ENCODE assay signal across 37 mouse cellular contexts in genomic region chr7:81579312-81579711, GRCm38 (mm10). TPM values are rescaled to one million over a fixed set of nuclear protein-coding genes. Genes with fewer than 3 reads are reported as not detected.
"Had no signal": no experiment of that assay in that cellular context is flagged by ENCODE, and none has a peak within 500 bp of the region (broad histone marks: within the 10 kb centered on the region; RNA-seq: fewer than 3 reads in every experiment).

No protein-coding gene starts in this region.

- H3K27ac ChIP-seq: heart, embryonic 10.5 days; heart, embryonic 13.5 days; heart, embryonic 15.5 days; hindbrain, embryonic 10.5 days; hindbrain, embryonic 12.5 days; hindbrain, embryonic 13.5 days; hindbrain, embryonic 14.5 days; hindbrain, embryonic 15.5 days; hindbrain, postnatal 0 days; intestine, embryonic 15.5 days; kidney, embryonic 15.5 days; kidney, postnatal 0 days; layer of hippocampus, adult 2 months had no signal

- H3K4me3 ChIP-seq: heart, embryonic 10.5 days; heart, embryonic 12.5 days; heart, embryonic 13.5 days; heart, embryonic 15.5 days; hindbrain, embryonic 10.5 days; hindbrain, embryonic 12.5 days; hindbrain, embryonic 13.5 days; hindbrain, embryonic 15.5 days; intestine, embryonic 15.5 days; kidney, embryonic 15.5 days; layer of hippocampus, adult 2 months had no signal

- H3K9me3 ChIP-seq: heart, embryonic 10.5 days; heart, embryonic 12.5 days; heart, embryonic 13.5 days; heart, embryonic 15.5 days; hindbrain, embryonic 10.5 days; hindbrain, embryonic 12.5 days; hindbrain, embryonic 13.5 days; hindbrain, embryonic 15.5 days; intestine, embryonic 15.5 days; kidney, embryonic 15.5 days had no signal

- H3K4me1 ChIP-seq: heart, embryonic 10.5 days; heart, embryonic 12.5 days; hindbrain, embryonic 10.5 days; hindbrain, embryonic 12.5 days; hindbrain, embryonic 13.5 days; hindbrain, embryonic 15.5 days; intestine, embryonic 15.5 days; kidney, embryonic 15.5 days had no signal

- H3K4me2 ChIP-seq: heart, embryonic 11.5 days; heart, embryonic 12.5 days; heart, embryonic 13.5 days; heart, embryonic 15.5 days; hindbrain, embryonic 12.5 days; hindbrain, embryonic 13.5 days; hindbrain, embryonic 14.5 days; hindbrain, embryonic 15.5 days; intestine, embryonic 15.5 days; kidney, embryonic 15.5 days had no signal

- DNase-seq: heart, postnatal 10 days; heart, postnatal 14 days; heart, postnatal 36 days; heart, postnatal 4 days; kidney, adult 11 months; kidney, adult 18-20 months; kidney, adult 2 months; kidney, adult 8-10 months; kidney, adult 9 months; kidney, postnatal 10 days; kidney, postnatal 14 days; kidney, postnatal 25 days; kidney, postnatal 36 days; kidney, postnatal 4 days; layer of hippocampus, adult 9-11 months; layer of hippocampus, postnatal 36 days had no signal

- ATAC-seq: hindbrain, embryonic 16.5 days; hindbrain, postnatal 0 days; inflammation-experienced regulatory T-cells, adult 6 months; intestine, embryonic 15.5 days; intestine, embryonic 16.5 days; intestine, postnatal 0 days had no signal

- H3K9ac ChIP-seq: heart, embryonic 12.5 days; heart, embryonic 13.5 days; heart, embryonic 15.5 days; hindbrain, embryonic 12.5 days; hindbrain, embryonic 13.5 days; hindbrain, embryonic 14.5 days; hindbrain, embryonic 15.5 days; intestine, embryonic 15.5 days; kidney, embryonic 15.5 days had no signal

- H3K27me3 ChIP-seq: heart, embryonic 12.5 days; heart, embryonic 13.5 days; heart, embryonic 15.5 days; hindbrain, embryonic 12.5 days; hindbrain, embryonic 13.5 days; hindbrain, embryonic 15.5 days; intestine, embryonic 15.5 days; kidney, embryonic 15.5 days had no signal

RNA-seq across cellular contexts. Expression of gene Fsd2, which starts 12.6 kb away (rescaled TPM):
- polyA plus RNA-seq: intestine, embryonic 14.5 days; kidney, embryonic 14.5 days had no signal
